Mouse (Mus musculus) brain, embryonic 14.5 days (tissue): ENCODE data around the gene Ccdc62. TPM values are rescaled to one million over a fixed set of nuclear protein-coding genes. Genes with fewer than 3 reads are reported as not detected.

Experiments
- DNase-seq: peaks from one replicate; pipeline ENCODE4 v3.0.0-alpha.2; 2011; ENCODE audit warnings: low read depth
- CTCF ChIP-seq: fragments of 200-500 bp; IDR thresholded peaks from 2 replicates; pipeline ENCODE4 v1.5.1; 2012; ENCODE audit warnings: inconsistent platforms, mild to moderate bottlenecking, moderate library complexity, borderline replicate concordance; ENCODE audit not compliant: insufficient read depth, insufficient read length; ENCODE audit errors: extremely low read depth
- POLR2A ChIP-seq: fragments of 200-500 bp; IDR thresholded peaks from 2 replicates; pipeline ENCODE4 v1.6.1; 2012; ENCODE audit warnings: mild to moderate bottlenecking, inconsistent platforms, borderline replicate concordance; ENCODE audit not compliant: poor library complexity, insufficient read depth, insufficient read length, severe bottlenecking; ENCODE audit errors: extremely low read depth
- polyA plus RNA-seq: library from polyadenylated mRNA; depleted of rRNA; stranded (reverse); fragments of >200 nt; gene quantifications from 2 replicates; pipeline ENCODE4 v1.2.3, GENCODE M21; 2012; rRNA removed

Ccdc62 gene
- polyA plus RNA-seq, 1 experiment = 7.1 TPM

- no peak for DNase-seq
- TF ChIP-seq CTCF (no peak), POLR2A (no peak)
Observed at GRCm38 (mm10) chr5:124018651-124019050, 88.2 kb downstream of the Ccdc62 start.

Other genes starting within 250 kb of the Ccdc62 start
- gene Clip1, start 246.1 kb upstream of the Ccdc62 start, polyA plus RNA-seq = 73.9 and 94.8 TPM in 2 replicates
- 79.2 and 91.8 TPM in 2 replicates for gene Zcchc8, start 209.6 kb upstream of the Ccdc62 start, polyA plus RNA-seq
- 112 and 115 TPM in 2 replicates for gene Rsrc2, start 181.3 kb upstream of the Ccdc62 start, polyA plus RNA-seq
- 10.3 and 17.5 TPM in 2 replicates for gene Kntc1, start 181.0 kb upstream of the Ccdc62 start, polyA plus RNA-seq
- 0.07 and 0.30 TPM in 2 replicates for gene Hcar2, start 65.2 kb upstream of the Ccdc62 start, polyA plus RNA-seq
- gene Hcar1, start 50.7 kb upstream of the Ccdc62 start, polyA plus RNA-seq = 0.23 and 0.48 TPM in 2 replicates
- gene Denr, start 23.5 kb upstream of the Ccdc62 start, polyA plus RNA-seq = 27.8 and 37.4 TPM in 2 replicates
- 1.4 and 2.3 TPM in 2 replicates for gene Gm43518, start 3.3 kb upstream of the Ccdc62 start, polyA plus RNA-seq
- 17.7 and 23.9 TPM in 2 replicates for gene Hip1r, start 42.9 kb downstream of the Ccdc62 start, polyA plus RNA-seq
- 79.9 and 107 TPM in 2 replicates for gene Vps37b, start 101.6 kb downstream of the Ccdc62 start, polyA plus RNA-seq
- 6.5 and 9.6 TPM in 2 replicates for gene Abcb9, start 165.1 kb downstream of the Ccdc62 start, polyA plus RNA-seq
- 38.1 and 47.2 TPM in 2 replicates for gene Ogfod2, start 181.6 kb downstream of the Ccdc62 start, polyA plus RNA-seq
- gene Arl6ip4, start 185.4 kb downstream of the Ccdc62 start, polyA plus RNA-seq = 64.5 and 67.8 TPM in 2 replicates